Mouse (Mus musculus): ENCODE data around the gene Rptor.

GRCm38 (mm10) chr11:119784672-119785341, 182.1 kb downstream of the Rptor start:
- TF ChIP-seq POLR2AphosphoS5 (IDR thresholded peaks at IDR 0.05; ENCODE audit: borderline replicate concordance, low read depth, low read length) (no peak), CTCF (IDR thresholded peaks at IDR 0.05 in 2 of 3, conservative IDR thresholded peaks at IDR 0.05 in 1 of 3; ENCODE audit: control insufficient read depth in 1 of 3, insufficient read depth in 1 of 3, low read depth in 2 of 3, low read length in 3 of 3, poor library complexity in 1 of 3, severe bottlenecking in 1 of 3) (no peak), BHLHE40 (IDR thresholded peaks at IDR 0.05; ENCODE audit: borderline replicate concordance, low read depth, low read length) (no peak), ZC3H11A (IDR thresholded peaks at IDR 0.05; ENCODE audit: low read depth, low read length) (no peak), USF2 (IDR thresholded peaks at IDR 0.05; ENCODE audit: borderline replicate concordance in 1 of 2, insufficient read depth in 1 of 2, low read depth in 1 of 2, low read length in 2 of 2) (no peak), UBTF (IDR thresholded peaks at IDR 0.05; ENCODE audit: borderline replicate concordance, insufficient read depth, low read depth, low read length) (no peak), EP300 (IDR thresholded peaks at IDR 0.05; ENCODE audit: low read depth in 1 of 2, low read length in 2 of 2) (no peak), MAFK (IDR thresholded peaks at IDR 0.05; ENCODE audit: borderline replicate concordance, low read depth, low read length) (no peak), NELFE (IDR thresholded peaks at IDR 0.05; ENCODE audit: low read depth, low read length) (no peak), GATA1 (IDR thresholded peaks at IDR 0.05; ENCODE audit: low read depth, low read length) (no peak), TCF12 (IDR thresholded peaks at IDR 0.05; ENCODE audit: low read depth, low read length) (no peak)

Measured in MEL (cell line).